Mouse (Mus musculus) lung, adult 10 weeks (tissue): ENCODE results near the gene Ccdc149. TPM values are rescaled to one million over a fixed set of nuclear protein-coding genes. Genes with fewer than 3 reads are reported as not detected.

Experiments used
- polyA plus RNA-seq: library from polyadenylated mRNA; stranded (reverse); fragments of 350-450 nt; fragmentation: Illumina TruSeq; extraction: RNeasy Lipid Tissue Mini Kit (QIAGEN cat#74804); gene quantifications from one replicate; pipeline ENCODE4 v1.2.3, GENCODE M21; 2014; ENCODE audit warnings: low read depth, low replicate concordance; ENCODE audit not compliant: insufficient read depth

The Ccdc149 gene
- 3.3 TPM for polyA plus RNA-seq

GRCm38 (mm10) chr5:52470991-52471801 lies at the start of gene Ccdc149:
Gene Ccdc149, minus strand, starts transcription at chr5:52471521.

GRCm38 (mm10) chr5:52363468-52364150 lies 107.7 kb downstream of the Ccdc149 start, which contains the start of gene Sod3:
Gene Sod3, plus strand, starts transcription at chr5:52363791.

Other genes with a start within 250 kb of the Ccdc149 start
- gene Sod3, start 107.7 kb downstream of the Ccdc149 start, polyA plus RNA-seq: 105 TPM
- gene Lgi2, start 94.9 kb upstream of the Ccdc149 start, polyA plus RNA-seq: 1.9 TPM
- gene Sepsecs, start 198.2 kb upstream of the Ccdc149 start, polyA plus RNA-seq: 6.7 TPM